Mouse (Mus musculus) neutrophil, adult 65 days (primary cell): ENCODE data around the gene Trub1. TPM values are rescaled to one million over a fixed set of nuclear protein-coding genes. Genes with fewer than 3 reads are reported as not detected.

Experiments
- total RNA-seq: library from RNA; stranded (reverse); gene quantifications from 2 replicates; pipeline ENCODE4 v1.2.4, GENCODE M21; 2023

Trub1 gene
- 1.3 and 2.2 TPM in 2 replicates for total RNA-seq

GRCm38 (mm10) chr19:57452492-57453217 is at the start of gene Trub1:
TSS of gene Trub1 (plus strand) at chr19:57452912.

Other genes with a start within 250 kb of the Trub1 start
- gene Ablim1, start 138.0 kb upstream of the Trub1 start, total RNA-seq, result 1.7 and 3.4 TPM in 2 replicates
- 43.7 and 44.8 TPM in 2 replicates for gene Fam160b1, start 92.2 kb upstream of the Trub1 start, total RNA-seq
- gene Atrnl1, start 158.1 kb downstream of the Trub1 start, total RNA-seq, result 37.6 and 64.3 TPM in 2 replicates